Mouse (Mus musculus): ENCODE measurements around the gene Atf4.

The Atf4 gene

DNA sequence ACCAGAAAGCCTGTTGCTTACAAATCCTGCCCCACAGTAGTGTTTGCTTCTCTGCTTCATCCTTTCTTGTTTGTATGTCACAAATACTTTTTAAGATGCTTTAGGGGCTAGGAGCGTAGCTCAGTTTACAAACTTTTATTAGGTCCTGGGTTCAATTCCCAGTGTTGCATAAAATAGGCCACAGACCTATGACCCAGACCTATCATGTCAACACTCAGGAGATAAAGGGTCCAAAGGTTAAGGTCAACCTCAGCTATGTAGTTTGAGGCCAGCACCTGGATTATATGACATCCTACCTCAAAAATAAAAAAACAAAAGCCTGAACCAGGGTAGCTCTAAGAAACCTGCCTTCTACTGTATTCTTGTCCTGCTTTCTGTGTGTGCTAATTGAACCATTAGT lies 6.4 kb upstream of the Atf4 start:
- CTCF ChIA-PET: interaction anchor here (0.7 kb wide), 1 partner anchor 10 kb away, joined by 3 read pairs; no protein-coding TSS in a partner anchor

DNA sequence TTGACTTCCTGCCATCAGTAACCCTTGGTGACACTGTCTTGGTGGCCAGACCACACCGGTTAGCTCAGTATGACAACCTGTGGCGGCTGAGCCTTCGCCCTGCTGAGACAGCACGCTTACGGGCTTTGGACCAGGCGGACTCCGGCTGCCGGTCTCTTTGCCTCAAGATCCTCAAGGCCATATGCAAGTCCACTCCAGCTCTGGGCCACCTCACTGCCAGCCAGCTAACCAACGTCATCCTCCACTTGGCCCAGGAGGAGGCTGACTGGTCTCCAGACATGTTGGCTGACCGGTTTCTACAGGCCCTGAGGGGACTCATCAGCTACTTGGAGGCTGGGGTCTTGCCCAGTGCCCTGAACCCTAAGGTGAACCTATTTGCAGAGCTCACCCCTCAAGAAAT lies 5.3 kb upstream of the Atf4 start:
- CTCF ChIA-PET: no interaction called here

DNA sequence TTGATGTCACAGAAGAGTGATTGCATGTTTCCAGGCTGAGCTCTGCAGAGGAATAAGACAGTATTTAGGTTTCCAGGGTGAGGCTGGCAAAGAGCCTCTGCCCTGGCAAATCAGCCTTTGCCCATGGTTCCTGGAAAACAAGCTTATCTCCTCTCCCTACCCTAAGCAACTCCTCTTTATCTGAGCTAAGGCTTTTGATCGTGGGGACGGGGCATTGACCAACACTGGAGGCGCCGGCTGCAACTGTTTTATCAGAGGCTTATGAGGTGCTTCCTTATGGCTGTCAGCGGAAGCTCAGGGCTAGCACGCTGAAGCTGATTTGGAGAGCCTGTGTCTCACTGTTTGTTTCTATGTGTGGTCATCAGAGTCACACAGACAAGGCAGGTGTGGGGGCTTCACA lies 4.4 kb upstream of the Atf4 start:
- CTCF ChIA-PET: no interaction called here

DNA sequence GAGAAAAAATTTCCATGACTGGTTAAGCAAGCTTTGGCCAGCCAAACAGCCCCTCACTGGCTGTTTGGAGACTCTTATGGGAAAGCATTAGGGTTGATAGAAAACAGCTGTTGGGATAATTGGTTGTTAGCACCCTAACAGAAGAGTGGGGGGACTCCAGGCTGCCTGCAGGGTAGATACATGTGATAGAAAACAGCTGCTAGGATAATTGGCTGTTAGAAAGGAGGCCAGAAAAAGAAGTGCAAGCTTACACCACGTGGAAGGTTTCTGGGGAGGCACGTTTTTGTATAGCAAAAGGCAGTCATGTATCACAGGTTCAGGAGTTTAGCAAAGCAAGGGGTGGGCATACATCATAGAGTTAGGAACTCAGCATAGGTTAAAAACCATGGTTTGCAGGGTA lies 1.5 kb upstream of the Atf4 start:
- CTCF ChIA-PET: no interaction called here

DNA sequence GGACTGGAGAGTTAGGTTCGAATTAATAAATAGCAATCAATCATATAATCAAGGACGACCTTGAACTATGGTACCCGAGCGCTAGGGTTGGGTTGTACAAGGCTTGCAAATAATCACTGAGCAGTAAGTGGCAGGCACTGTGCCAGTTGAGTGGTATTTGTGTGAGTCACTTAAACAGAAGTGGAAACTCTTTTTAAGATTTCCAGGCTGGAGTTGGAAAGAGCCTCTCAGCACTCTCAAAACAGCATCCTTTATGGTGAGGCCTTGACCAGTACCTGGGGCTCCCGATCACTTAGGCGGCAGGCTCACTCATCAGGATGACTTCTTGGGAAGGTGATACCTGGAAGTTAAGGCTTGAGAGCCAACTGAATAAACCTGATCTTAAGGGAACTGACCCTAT lies 777 bp upstream of the Atf4 start:
- CTCF ChIA-PET: interaction anchor here (1.1 kb wide), 1 partner anchor 23 kb away, joined by 4 read pairs; no protein-coding TSS in a partner anchor

DNA sequence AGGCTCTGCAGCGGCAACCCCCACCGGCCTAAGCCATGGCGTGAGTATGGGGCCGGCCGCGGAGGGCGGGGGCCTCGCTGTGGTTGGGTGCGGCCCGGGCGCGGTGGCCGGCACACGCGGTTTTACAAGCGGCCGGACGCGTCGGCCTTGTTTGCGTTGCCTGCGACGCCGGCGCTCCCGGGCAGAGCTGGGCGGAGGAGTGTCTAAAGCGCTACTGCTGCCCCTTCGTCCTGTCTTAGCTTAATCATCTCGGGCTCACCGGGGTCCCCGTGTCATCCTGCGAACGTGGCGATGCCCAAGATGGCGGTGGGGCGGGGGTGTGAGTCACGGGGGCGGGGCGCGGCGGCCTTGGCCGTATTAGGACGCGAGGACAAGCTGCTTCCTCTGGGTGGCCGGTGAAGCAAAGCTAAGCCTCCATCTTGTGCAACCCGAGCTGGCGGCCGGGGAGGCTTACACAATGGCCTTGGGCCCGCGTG lies 700 bp downstream of the Atf4 start:
- CTCF ChIA-PET: interaction anchor here (0.5 to 0.6 kb wide), 2 partner anchors 44 to 1375 kb away, joined by 3 to 7 read pairs; no protein-coding TSS in a partner anchor

DNA sequence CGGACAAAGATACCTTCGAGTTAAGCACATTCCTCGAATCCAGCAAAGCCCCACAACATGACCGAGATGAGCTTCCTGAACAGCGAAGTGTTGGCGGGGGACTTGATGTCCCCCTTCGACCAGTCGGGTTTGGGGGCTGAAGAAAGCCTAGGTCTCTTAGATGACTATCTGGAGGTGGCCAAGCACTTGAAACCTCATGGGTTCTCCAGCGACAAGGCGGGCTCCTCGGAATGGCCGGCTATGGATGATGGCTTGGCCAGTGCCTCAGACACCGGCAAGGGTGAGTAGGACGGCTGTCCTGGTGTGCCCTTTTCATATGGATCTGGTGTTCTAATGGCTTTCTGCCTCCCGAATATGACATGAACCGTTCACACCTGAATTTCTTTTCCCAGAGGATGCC lies 1.3 kb downstream of the Atf4 start:
- CTCF ChIA-PET: interaction anchor here (0.5 kb wide), 1 partner anchor 379 kb away, joined by 10 read pairs; no protein-coding TSS in a partner anchor

DNA sequence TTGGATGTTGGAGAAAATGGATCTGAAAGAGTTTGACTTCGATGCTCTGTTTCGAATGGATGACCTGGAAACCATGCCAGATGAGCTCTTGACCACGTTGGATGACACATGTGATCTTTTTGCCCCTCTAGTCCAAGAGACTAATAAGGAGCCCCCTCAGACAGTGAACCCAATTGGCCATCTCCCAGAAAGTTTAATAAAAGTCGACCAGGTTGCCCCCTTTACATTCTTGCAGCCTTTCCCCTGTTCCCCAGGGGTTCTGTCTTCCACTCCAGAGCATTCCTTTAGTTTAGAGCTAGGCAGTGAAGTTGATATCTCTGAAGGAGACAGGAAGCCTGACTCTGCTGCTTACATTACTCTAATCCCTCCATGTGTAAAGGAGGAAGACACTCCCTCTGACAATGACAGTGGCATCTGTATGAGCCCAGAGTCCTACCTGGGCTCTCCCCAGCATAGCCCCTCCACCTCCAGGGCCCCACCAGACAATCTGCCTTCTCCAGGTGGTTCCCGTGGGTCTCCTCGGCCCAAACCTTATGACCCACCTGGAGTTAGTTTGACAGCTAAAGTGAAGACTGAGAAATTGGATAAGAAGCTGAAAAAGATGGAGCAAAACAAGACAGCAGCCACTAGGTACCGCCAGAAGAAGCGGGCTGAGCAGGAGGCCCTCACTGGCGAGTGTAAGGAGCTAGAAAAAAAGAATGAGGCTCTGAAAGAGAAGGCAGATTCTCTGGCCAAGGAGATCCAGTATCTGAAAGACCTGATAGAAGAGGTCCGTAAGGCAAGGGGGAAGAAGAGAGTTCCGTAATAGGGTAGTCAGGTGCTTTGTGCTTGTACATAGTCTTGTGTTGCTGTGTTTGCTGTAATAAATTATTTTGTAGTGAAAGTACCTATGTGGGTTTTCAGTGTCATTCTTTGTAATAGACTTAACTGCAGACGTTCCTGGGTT lies 1.9 kb downstream of the Atf4 start:
- CTCF ChIA-PET: interaction anchor here (0.5 kb wide), 1 partner anchor 378 kb away, joined by 10 read pairs; no protein-coding TSS in a partner anchor

DNA sequence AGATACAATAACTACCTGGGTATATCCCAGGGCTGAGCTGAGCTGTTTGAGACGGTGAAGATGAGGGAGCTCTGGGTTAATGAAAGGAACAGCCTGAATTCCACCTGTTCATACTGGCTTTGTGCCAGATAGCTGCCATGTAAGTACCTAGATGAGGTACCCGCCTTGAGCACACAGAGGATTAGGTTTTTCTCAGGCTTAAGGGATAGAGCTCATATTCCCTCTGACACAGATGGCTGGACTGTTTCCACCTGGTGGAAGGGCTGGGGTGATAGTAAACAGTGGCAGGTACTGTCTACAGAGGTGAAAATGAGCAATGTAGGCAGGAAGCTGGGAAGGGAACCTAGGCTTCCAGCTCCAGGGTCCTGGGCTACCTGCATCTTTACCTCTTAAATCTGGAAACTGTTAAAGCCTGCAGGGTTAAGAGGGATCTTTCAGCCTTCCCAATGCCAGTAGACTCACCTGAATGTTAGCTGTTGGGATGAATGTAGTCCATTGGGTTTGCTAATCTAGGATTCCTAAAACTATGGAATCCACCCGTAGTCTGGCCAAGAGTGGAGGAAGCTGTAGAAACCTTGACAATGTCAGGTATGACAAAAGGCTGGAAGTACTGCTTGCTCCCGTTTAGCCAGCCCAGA lies 2.7 kb downstream of the Atf4 start:
- CTCF ChIA-PET: no interaction called here

DNA sequence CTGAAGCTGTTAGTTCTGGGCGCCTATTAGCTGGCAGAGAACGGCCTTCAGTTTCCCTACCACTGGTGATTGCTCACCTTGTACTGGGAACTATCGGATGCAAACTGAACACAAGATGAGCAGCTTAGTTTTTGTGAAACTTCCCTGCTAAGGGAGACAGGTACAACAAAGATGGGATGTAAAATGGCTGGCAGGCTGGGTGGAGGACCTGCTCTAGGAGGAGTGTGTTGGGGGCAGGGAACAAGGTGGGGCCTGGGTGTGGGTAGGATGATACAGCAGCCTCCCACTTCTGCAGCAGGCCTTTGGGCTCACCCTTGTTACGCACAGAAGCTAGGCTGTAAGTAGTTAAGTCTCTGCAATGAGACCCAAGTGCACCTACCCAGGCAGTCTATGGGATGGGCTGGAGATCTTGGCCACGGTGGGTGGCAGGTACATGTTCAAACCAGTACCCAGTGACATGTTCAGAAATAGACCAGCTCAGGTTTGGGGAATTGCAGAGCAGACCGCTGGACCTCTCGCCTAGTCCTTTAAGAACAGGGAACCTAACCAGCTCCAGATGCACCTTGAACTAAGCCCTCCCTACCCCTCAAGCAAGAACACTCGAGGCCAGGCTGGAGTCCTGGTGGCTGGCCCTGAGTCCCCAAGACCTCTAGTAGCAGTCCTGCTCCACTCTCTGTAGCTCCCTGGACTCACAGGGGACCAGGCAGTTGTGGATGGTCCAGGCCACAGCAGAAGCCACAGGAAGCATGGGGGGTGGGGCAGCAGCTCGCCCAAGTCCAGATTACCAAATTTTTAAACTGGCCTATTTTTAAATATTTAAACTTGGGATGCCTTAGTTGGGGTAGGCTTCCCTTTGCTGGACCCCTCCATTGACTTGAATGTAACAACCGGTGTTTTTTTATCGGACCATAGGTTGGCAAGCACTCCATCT lies 3.5 kb downstream of the Atf4 start:
- CTCF ChIA-PET: interaction anchor here (0.6 to 1.1 kb wide), 3 partner anchors 22 to 1304 kb away, joined by 3 read pairs; no protein-coding TSS in a partner anchor

DNA sequence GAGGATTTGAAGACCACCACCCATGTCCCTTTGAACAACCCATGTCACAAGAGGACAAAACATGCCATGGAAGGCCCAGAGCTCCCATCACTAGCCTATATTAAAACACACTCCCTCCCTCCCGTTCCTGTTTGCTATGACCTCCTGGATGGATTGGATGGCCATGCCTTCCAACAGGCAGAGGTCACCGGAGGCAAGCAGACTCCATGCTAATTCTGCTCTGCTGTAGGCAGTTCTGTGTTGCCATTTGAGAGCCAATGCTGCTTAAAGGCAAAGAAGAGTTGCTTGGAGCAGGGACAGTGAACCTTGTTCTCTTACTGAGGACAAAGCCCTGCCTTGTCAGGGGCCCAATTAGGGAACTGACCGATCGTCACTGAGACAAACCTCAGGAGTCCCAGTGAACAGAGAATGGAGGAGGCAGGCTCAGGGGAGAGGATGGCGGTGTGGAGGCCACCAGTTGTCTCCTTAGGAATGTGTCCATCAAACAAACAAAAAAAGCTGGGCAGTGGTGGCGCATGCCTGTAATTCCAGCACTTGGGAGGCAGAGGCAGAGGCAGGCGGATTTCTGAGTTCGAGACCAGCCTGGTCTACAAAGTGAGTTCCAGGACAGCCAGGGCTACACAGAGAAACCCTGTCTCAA lies 4.5 kb downstream of the Atf4 start:
- CTCF ChIA-PET: interaction anchor here (0.7 to 1.1 kb wide), 2 partner anchors 23 to 408 kb away, joined by 3 read pairs; no protein-coding TSS in a partner anchor

DNA sequence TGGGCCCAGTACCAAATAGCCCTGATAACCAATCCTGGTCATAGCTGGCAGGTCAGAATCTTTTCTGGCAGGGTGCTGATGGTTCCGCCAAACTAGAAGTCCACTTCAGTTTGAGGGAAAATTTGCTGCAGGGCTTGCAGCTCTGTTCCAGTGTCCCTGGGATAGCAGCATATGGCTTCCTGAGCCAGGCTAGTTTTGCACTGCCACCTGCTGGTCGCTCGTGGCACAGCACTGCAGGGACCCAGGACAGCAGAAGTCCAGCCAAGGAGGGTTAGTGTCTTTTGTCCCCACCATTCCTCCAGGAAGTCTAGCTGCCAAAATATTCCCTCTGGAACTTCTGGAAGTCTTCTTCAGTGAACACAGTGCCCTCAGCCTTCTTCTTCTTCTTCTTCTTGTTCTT lies 5.7 kb downstream of the Atf4 start:
- CTCF ChIA-PET: interaction anchor here (0.6 kb wide), 2 partner anchors 176 to 1536 kb away, joined by 4 to 7 read pairs; no protein-coding TSS in a partner anchor

DNA sequence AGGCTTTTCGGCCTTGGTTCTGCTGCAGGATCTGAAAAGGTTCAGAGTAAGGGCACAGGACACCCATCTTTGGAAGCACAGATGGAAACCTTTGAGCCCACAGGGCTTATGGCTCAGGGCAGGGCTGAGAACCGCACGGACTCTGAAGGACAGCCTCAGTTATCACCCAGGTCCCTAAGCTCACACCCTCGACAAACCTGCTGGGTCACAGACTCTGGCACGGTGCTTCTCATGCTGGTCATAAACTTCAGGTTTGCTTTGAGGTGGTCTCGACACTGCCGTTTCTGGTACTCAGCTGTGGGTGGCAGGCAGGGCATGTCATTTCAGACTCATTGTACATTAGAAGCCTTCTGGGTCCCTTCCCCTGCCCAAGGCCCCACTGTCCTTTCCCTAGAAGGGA lies 6.1 kb downstream of the Atf4 start:
- CTCF ChIA-PET: interaction anchor here (0.6 kb wide), 1 partner anchor 445 kb away, joined by 6 read pairs; no protein-coding TSS in a partner anchor

DNA sequence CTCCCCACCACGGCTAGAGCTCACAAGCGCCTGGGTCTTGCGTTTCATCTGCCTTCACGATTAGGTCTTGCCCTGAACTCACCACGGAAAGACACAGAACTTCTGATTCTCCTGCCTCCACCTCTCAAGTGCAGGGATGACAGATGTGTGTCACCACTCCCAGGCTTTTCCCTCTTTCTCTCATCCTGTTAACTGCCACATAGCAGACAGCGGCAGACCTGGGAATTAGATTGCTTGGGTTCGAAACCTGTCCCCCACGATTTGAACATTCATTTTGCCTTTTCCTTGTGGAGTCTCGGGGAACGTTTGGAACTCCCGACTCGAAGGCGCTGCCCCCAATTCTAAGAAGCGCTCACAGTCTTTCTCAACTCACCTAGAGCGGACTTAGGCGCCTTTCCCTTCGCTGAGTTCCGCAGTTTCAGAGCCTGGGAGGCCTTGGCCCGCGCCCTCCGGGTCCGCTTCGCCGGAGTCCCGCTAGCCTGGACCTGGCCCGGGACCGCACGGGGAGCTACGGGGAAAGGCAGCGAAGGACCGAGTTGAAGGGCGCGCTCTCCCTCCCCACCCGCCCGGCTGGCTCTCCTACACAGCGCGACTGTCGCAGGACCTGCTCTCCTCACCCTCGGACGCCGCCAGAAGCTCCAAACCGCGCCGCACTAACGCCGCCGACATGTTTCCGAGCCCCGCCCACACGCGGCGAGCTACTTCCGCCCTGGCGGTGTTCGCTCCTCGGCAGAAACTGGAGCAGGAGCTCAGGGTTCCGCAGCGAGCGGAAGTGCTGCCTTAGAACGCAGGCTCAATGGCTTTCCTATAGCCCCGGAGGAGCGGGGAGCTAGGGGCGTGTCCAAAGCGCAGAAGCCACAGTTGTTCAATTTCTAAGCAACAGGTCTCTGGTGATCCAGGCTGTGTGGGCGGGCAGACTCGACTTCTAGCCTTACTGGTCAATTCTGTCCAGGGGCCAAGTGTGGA lies 8.9 kb downstream of the Atf4 start, which contains the start of gene Rps19bp1:
Gene Rps19bp1, minus strand, starts transcription at position 706 of the 966 bp plus-strand sequence.
- CTCF ChIA-PET: interaction anchor here (1.1 kb wide), 1 partner anchor 39 kb away, joined by 3 read pairs; no protein-coding TSS in a partner anchor

DNA sequence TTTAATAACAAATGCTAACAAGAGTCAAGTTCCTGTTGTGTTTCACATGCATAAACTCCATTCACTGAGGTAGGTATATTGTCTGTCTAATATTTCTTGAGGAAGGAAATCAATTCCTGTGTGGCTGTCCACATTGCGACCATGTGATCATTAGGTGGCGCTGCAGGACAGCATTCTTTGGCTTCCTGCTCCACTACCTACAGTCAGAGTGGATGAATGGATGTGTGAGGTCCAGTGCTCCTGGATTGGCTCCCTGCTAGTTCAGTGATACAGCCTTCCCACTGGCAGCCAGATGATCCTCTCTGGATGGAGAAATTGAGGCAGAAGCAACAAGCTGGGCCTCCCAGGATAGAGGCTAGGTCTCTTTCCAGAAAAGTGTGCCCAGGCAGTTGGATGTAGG lies 11.3 kb downstream of the Atf4 start:
- CTCF ChIA-PET: no interaction called here

DNA sequence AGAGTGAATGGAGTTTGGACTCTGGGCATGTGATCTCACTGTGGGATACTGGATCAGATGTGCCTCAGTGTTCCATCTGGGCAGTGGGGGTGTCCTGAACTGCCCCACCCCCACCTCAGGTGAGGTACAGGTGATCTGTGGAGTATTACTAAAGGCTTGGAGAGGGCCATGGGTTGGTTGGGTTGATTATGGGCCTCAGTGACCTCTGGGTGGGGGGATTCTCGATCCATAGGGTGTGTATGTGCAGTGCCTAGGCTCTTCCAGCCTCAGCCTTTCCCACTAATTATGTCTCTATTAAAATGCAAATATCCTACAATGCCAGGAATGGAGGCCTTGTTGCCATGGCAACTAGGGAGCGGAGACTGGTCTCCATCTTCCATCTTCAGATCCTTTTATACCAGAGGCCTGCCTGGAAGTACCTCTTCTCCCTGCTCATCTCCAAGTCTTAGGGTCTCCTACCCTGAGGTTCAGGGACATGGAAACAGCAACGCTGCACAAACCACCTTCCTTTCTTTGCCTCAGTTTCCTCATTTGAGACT lies 16.9 kb downstream of the Atf4 start:
- CTCF ChIA-PET: no interaction called here

DNA sequence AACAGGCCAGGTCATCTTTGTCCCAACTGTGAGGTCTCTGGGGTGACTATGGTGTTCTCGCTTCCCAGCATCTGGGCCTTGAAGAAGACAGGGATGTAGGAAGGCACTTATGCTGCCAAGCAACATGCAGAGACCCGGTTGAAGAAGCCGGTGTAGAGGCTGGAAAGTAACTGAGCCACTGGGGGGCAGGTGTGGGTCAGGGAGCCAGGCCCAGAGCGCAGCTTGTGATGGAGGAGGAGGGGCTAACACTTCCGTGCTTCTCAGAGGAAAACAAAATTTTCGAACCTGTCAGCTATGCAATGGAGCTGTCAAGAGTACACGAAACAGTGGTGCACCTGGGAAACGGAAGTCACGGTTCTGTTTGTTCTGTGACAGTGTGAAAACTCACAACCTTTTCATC lies 22.1 kb downstream of the Atf4 start:
- CTCF ChIA-PET: no interaction called here

DNA sequence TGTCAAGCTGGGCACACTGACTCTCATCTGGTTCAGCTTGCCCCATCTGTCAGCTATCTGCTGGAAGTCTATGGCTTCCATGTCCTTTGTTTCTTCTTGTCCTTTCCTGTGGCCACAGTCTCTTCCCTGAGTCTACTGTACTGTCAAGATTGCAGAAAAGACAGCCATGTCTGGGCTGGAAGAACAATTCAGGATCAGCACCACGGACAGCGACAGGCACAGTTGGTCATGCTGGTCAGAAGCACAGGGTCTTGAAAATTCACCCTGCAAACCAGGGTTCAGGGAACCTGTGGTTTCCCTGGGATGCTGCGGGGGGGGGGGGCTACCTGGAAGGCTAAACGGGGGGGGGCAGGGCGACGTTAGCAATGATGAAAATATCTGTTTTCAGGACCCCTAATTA lies 22.6 kb downstream of the Atf4 start:
- CTCF ChIA-PET: no interaction called here

DNA sequence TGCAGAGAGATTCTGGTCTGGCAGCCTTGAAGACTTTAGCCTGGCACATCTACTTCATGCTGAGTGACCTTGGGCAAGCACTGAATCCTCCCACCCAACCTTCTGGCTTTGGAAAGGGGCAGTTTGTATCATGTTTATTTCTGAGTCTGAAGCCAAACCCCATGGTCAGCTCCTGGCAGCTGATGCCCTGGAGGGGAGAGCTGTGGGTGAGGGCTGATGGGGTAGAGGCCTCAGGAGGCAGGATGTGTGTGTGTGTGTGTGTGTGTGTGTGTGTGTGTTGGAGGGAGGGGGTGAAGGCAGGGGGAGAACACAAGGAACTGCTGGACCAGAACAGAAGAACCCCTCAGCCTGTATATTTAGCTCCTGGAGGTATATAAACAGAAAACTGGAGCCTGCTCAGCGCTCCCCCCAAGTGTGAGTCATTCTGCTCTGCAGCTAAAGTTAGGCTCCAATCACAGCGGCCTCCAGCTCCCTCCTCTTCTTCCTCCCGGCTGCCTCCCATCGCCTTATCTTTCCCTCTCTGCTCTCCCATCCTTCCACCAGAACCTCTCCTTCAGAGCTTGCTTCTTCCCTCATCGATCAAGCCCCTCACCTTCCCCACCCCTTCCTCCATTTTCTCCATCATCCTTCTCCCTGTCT lies 23.3 kb downstream of the Atf4 start:
- CTCF ChIA-PET: interaction anchor here (0.6 kb wide), 1 partner anchor 16 kb away, joined by 7 read pairs; no protein-coding TSS in a partner anchor

Data from spleen, embryonic (tissue).